Mouse (Mus musculus): ENCODE data around the gene Ipcef1. TPM values are rescaled to one million over a fixed set of nuclear protein-coding genes. Genes with fewer than 3 reads are reported as not detected.

Ipcef1 gene
- total RNA-seq, 2 experiments from 2014 or later, result 82.6 to 104 TPM

Other genes starting within 250 kb of the Ipcef1 start
- gene Cnksr3, start 159.8 kb upstream of the Ipcef1 start, total RNA-seq (2021), result 1 to 10 TPM; 5.3 to 7.3 TPM